Mouse (Mus musculus) lung, postnatal 4 days (tissue): ENCODE measurements around the gene Gm10277.
A peak's percentile ranks its signal among the peaks of the same experiment; 100 is the strongest.

ENCODE experiments used
- DNase-seq, 2 experiments: peaks; one replicate each; pipeline ENCODE4 v3.0.0; 2021

The Gm10277 gene

DNA sequence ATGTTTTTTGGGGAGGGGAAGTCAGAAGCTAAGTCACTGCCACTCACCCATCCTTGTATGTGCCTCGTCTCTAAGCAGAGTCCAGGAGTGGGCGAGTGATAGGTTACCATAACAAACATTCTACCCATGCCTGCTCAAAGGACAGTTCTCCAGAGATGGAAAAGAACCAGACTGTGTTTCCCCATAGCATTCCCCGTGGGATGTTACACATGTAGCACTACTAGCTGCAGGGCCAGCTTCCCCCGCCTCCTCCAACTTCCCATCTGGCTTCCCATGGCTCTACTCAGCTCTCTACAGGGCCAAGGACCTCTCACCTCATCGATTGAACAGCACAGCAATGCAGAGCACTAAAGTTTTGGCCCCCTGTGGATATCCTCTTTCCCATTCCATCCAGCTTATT is 7.7 kb upstream of the Gm10277 start:
- no peak for DNase-seq

DNA sequence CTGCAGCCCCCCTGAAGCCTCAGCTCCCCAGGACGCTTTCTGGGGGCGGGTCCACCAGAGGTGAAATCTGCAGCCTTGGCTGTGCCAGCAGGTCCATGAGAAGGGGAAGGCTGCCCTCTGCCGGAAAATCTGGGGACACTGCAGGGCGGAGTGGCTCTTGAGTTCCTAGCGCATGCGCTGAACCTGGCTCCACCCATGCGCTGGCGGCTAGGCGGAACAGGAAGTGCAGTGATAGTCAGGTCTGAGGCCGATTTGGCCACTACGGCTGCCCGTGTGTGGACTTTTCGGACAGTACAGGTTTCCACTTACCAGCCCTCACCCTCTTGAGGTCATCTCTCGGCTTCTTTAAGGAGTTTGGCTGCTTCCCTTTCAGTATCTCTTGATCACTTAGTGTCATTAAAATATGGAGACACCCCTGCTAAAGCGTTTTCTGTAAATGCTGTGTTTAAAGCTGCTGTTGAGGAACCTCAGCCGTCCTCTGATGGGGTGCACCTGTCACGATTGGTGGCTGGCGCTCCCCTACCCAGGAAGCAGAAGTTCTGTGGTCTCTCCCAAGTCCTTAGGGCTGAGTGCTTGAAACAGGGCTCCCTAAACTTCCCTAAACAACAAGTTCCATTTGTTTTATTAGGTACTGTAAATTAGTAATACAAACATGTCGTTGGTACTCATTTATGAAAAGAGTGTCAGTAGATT is 5.8 kb upstream of the Gm10277 start:
- DNase-seq, result peak; percentile 96 to 99

DNA sequence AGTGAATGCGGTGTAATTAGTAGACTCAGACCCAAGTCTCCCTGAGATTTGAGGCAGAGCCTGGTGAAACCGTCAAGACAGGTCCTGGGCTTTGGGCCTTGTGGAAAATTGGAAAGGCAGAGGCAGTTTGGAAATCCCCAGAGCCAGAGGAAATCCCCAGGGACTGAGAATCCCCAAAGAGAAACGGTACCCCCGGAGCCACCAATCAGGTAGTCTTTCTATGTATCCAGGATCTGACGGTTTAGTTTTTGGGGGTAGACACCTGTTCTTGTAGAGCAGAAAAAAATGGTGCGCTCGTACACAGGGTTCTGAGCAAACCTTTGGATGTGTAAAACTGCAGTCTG is 5.0 kb upstream of the Gm10277 start:
- DNase-seq, result no peak

DNA sequence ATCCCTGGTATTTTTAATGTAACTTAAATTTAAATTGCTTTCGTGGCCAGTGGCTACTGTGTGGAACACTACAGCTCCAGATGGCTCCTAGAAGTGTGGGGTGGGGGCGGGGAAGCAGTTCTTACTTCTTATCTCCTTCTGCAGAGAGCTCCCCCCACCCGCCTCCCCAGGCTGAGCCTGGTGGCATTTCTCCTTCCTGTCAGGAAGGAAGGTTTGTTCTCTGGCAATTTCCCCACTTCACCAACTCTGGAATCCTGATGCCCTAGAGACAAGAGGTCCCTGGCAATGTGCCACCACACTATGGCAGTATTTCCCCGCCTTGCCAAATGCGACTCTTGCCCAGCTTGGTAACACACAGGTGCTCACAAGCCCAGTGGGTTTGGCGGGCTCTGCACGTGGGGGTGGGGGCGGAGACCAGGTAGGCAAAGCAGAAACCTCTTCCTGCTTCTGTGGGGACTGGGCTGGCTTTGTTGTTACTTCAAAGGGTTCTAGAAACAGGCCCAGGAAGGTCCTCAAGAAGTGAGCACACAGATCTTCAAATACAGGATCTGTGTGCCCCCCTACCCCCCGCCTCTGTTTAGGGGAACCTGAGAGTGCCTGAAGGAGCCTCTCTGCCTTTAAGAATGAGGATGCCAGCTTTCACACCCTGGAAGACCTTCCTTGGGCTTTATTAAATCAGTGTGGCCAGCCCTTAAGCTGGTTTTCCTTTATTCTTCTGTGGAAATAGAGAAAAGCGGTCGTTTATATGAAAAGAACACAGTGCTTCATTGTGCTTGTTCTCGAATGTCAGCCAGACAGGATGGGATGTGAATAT is 4.4 kb upstream of the Gm10277 start:
- DNase-seq, result peak; percentile 88 to 92

DNA sequence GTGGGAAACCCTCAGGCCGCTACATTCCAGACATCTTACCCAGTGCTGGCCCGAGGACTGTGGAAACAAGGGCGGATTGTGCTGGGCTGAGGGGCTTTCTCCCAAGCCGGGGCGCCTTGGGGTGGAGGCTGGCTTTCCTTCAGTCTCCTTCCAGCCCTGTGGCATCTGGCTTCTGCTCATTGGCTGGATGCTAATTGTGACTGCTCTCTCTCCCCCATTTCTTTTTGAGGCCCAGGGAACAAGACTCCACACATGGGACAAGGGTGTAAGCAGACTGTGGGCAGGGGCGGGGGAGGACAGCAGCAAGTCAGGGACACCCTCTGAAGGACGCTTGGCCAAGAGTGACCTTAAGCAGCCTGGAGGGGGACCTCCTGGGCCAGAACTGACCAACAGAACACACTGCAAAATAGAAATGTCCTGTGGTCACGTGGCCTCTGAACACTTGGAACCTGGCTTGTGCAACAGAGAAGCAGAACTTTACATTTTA is 3.7 kb upstream of the Gm10277 start:
- peak; percentile 24 to 34 for DNase-seq

DNA sequence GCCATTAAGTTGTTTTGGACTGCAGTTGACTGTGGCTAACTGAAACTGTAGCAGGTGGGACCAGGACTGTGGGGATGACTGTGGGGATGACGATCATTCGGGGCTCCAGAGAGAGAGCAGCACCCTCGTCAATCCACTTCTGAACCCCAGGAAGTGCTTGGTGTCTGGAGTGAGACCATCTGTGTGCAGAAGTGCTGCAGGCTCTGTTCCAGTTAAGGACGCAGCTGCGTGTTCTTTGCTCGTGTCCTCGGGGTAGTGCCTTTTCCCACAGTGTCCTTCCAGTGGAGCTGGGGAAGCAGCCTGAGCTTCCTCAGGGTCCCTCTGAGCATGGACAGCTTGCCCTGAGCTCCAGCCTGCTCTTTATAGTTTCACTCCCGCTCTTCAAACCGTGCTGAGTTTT is 2.7 kb upstream of the Gm10277 start:
- DNase-seq, result peak in 1 of 2 experiments; percentile 23

DNA sequence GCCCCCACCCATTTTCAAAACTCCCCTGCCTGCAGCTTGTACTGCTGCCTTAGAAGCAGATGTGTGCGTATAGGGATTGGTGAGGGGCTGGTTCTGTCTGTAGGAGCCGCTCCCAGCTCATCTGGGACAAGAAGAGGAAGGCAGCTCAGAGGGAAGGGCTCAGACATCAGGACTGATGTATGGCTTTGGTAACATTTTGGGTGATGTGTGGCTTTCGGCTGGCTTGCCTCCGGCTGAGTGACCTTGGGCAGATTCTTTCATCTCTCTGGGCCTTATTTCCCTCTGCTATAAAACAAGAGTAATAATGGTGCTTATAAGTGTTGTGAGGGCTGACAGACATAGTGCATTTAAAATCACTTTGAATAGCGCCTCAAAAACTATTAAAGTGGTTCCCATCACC is 2.0 kb upstream of the Gm10277 start:
- peak in 1 of 2 experiments; percentile 10 for DNase-seq

DNA sequence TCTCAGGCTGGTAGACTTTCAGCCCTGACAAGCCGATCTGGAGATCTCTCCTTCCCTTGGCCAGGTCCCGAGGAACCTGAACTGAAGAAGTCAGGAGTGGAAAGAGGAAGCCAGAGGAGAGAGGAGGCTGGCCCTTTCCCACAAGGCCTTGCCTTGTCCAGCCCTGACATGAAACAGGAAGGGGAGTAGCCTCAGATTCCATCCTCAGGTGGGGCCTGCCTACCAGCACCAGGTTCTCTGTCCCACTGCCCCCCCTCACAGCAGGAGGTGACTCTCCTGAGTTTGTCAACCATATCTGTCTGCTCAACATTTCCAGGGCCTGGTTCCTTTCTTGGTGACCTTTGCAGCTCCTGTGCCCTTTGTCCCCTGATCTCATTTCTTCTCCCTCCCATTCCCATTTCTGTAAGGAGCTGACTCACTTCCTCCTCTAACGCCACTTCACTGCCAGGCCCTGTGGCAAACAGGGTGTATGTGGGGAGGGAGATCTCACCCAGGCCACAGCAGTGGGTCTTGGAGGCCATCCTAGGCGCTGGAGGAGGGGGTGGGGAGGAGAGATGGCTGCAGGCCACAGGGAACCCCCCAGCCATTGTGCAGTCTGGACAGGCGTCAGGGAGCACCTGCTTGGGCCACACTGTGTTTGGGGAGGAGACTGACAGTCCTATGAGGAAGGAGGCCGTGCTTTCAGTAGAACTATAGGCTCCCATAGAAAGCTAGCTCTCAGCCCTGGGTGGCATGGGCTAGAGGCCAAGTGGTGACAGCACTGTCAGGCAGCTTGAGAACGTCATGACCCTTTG is 1.6 kb downstream of the Gm10277 start:
- peak; percentile 68 to 71 for DNase-seq

DNA sequence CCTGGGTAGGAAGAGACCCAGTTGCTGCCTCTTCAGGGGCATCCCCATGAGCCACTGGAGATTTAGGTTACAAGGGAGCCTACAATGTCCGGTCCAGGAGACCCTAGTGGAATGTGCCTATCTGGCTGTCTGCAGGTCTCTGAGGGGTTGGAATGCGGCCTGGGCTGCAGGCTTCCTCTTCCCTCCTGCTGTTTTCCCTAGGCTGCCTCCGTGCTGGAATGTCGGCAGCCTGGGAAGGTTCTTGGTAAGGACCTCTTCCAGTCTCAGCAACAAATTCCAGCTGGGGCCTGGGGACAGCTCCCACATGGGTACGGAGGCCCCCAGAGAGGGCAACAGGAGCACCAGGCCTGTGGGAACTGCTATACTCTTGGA is 2.2 kb downstream of the Gm10277 start:
- DNase-seq, result peak in 1 of 2 experiments; percentile 56

DNA sequence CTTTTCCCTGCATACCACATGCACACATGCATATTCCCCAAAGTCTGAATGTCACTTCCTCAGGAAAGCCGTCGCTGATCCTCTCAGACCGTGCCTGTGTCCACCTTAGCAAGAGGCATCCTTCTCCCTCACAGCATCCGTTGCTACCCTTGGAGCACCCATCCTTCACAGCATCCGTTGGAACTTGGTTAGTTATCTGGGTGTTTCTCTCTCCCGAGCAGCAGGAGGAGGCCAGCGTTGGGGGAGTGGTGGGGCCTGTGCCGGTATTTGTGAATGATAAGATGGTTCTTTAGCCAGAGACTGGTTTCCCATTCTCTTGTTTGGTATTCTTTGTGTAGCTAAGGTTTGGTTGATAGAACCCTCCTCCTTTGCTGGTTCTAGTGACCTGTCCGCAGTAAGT is 2.7 kb downstream of the Gm10277 start:
- DNase-seq, result peak in 1 of 2 experiments; percentile 18

DNA sequence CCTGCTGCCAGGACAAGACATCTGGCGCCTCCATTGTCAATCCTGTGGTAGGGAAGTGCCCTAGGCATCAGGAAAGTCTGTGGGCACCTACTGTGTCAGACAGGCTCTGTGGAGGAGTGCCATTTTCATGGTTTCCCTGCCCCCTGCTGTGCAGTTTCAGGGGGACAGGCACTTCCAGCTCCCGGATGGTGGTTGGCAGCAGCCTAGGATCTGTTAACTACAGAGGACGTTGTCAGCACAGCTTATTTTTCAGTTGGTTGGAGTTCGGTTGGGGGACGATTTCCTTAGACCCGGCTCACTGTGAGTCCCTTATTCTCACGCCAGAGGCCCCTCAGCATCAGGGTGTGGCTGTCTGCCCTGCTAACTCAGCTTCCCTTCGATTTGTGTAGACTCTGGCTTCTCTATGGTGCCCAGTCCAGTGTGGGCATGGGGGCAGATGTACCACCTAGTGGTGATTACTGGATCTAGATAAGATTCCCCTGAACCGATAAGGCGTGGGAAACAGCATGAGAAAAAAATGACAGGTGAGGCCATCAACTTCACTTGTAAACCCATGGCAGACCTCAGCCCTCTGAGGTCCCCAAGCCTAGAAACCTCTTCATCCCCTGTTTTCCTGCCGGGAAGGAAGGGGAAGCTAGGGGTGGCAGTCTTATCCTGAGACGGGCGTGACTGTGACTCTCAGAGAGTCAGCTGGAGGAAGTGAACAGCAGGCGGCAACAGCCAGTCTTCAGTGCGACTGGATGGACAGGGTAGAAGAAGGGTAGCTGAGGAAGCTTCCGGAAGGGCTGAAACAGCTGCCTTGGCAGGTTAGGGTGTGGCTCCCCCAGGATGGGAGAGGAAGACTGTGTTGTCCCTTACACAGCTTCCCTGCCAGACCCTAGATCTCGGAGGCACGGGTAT is 3.5 kb downstream of the Gm10277 start:
- DNase-seq, result peak; percentile 75 to 76

DNA sequence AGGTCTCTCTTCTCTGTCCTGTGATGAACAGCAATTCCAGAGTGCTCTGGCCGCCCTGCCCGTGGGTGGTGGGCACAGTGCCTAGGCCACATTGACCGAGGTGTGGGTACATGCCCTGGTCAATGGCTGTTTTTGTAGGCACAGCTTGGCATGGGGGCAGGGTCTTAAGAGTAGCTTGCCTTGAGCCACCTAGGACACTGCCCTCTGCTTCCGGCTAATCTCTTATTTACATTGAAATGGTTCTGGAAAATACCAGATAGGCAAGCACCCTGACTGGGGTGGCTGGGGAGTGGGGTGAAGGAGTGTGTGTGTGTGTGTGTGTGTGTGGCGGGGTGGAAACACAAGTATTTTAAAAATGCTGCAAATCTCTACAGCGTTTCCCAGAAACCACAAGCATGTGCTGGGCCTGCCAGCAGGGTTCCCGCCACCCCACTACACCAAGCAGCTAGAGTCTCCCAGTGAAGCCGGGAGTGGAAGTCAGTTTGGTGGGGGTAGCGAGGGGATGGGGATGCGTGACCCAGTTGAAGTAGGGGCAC is 4.3 kb downstream of the Gm10277 start:
- peak; percentile 52 to 74 for DNase-seq

DNA sequence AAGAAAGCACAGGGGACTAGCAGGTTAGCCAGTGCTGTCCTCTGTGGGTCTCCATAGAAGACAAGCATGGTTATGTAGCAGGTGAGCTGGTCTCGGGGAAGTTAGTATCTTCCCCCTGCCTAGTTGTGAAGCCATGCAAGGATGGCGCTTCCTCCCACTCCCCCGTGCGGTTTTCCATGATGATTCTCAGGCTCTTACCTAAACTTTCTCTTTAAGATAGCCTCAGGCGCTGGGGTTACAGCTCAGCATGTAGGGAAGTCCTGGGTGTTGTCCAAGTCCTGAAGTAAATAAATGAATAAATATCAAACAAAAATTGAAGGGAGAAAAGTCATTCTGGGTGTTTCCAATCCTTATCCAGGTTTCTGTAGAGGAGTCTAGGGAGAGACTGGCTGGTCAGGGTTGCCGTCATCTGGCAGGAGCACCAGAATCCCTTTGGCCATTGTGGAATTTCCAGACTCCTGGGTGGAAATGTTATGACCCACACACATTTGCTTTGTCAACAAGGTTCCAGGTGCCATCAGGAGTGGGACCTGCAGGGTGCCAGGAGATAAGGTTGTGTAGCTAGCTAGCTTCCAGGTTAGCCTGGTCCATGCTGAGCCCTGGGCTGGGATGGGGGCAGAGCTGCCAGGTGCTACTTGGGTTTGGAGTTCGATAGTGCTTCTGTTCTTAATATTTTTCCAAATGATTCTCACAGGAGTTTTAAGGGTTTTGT is 5.3 kb downstream of the Gm10277 start:
- peak in 1 of 2 experiments; percentile 16 for DNase-seq

DNA sequence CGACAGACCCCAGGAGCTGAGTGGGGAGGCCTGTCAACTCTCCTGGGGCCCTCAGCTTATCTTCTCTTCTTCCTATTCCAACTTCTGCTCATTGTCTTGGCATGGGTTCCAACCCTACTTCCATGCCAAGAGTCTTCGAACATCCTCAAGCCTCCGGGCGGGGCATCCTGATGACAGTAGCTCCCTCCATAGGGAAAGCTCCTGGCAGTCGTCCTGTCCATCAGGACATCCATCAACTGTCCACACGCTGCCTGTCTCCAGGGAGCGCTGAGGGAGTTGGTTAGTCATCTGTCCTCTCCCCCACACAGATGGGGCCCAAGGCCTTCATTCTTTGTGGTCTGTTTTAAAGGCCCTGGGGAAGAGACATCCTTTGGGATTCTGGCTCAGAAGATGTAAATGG is 6.5 kb downstream of the Gm10277 start:
- peak; percentile 67 to 82 for DNase-seq

DNA sequence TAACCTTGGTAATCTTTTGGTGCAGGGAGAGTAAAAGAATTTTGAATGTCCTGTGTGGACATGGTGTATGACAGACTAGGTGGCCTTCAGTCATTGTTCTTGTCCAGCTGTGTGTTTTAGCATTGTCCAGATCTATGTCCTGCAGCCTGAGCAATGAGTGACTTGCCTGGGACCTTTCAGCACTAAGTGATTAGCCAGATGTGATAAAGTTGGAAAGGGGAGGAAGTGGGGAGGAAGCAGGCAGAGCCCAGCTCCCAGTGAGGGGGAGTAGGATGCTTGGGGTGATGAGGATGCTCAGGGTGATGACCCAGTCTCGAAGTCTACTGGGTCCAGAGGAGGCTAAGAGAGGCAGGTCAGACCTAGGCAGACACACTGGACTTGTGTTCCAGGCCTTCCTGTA is 8.3 kb downstream of the Gm10277 start:
- no peak for DNase-seq

DNA sequence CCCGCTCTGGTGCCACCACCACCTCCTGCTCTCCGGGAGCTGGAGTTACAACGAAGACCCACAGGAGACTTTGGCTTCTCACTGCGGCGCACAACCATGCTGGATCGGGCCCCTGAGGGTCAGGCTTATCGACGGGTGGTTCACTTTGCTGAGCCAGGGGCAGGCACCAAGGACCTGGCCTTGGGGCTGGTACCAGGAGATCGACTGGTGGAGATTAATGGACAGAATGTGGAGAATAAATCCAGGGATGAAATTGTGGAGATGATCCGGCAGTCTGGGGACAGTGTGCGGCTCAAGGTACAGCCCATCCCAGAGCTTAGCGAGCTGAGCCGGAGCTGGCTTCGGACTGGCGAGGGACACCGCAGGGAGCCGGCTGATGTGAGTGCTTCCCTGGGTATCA is 9.6 kb downstream of the Gm10277 start:
- no peak for DNase-seq

DNA sequence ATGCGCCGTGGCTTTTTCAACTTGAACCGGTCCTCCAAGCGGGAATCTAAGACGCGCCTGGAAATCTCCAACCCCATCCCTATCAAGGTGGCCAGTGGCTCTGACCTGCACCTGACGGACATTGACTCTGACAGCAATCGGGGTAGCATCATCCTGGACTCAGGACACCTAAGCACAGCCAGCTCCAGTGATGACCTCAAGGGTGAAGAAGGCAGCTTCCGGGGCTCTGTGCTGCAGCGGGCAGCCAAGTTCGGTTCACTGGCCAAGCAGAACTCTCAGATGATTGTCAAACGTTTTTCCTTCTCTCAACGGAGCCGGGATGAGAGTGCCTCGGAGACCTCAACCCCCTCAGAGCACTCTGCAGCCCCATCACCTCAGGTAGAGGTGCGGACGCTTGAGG is 10.1 kb downstream of the Gm10277 start:
- no peak for DNase-seq

DNA sequence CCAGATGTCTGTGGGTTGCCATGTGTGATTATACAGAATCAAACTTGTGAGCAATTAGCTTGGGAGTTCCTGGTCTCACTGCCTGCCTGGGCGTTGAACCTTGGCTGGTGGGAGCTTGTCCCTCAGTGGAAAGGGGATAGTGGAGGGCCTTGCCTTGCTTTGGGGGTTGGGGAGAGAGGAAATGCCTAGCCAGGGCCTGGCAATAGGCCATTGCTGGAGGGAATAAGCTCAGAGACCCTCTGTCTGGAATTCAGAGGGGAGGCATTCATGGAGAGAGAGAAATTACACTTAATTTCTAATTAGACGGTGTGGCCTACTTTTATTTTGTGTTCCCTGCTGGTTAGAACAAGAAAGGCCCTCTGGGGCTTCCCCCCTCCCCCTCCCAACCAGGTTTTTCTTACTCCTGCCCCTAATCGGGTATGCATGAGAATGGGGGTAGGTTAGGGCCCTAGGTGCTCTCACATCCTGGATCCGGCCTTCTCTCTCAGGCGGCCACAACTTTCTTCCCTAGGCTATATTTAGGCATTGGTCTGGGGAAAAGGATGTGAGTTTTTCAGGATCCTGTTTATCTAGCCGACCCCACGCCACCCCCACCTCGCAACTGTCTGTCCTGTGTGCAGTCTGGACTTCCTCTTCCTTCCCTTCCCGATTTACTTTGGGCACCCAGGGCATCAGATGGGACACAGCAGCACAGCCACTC is 11.7 kb downstream of the Gm10277 start:
- peak; percentile 58 to 76 for DNase-seq

DNA sequence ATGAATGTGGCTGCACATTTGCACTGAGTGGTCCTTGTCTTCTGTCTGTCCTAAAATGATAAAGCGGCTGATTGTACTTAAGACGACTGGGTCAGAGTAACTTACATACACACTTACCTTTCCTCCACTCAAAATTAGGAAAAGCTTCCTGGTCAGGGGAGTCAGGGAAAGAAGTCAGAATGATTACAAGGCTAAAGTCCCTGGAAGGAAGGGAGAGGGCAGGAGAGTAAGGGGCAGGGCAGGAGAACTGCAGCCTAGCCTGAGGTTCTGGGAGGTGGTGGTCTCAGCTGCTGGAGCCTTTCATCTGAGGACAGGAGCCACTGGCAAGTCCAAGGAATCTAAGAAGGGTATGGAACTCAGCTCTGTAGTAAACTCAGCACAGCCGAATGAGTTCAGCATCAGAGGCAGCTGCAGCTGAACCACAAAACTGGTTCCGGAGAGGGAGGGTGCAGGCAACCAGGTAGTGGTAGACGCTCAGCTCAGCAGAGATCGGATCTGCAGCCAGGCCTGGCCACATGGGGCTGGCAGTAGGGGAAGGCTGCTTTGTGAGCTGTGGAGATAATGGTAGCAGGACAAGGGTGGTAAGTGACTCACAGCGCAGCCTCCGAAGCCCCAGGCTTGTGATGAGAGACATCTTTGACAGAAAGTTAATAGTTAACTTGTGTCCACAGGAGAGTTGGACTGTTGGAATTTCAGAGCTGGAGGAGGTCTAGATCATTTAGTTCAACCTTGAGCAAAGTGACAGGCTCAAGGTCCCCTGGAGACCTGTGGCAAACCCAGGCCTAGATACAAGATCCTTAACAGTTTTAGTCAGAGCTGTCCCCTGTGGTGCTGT is 15.5 kb downstream of the Gm10277 start:
- DNase-seq, result no peak

DNA sequence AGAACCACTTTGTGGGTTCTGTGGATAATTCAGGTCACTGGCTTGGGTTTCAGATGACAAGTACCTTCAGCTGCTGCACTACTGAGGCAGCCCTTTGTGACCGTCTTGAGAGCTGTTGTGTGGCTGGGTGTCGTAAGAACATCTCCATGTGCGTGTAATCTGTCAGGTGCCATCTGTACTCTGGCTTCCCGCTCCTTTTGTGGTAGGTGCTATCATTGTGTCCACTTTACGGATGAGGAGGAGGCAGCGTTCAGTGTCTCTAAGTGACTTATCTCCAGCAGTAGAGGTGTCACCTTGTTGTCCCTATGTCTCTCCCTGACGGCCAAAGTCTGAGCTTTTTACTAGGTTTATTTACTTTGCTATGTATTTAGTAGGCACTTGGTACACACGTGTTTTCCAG is 17.2 kb downstream of the Gm10277 start:
- DNase-seq, result no peak
